Mouse (Mus musculus) myocyte (in vitro differentiated cells): Measurements from ENCODE around the gene Eif1. TPM values are rescaled to one million over a fixed set of nuclear protein-coding genes. Genes with fewer than 3 reads are reported as not detected.

ENCODE experiments used
- H3K27me3 ChIP-seq: one replicate; pipeline ENCODE4 v1.6.1; 2011; ENCODE audit not compliant: control insufficient read depth, insufficient read depth, insufficient read length
- H3K36me3 ChIP-seq: one replicate; pipeline ENCODE4 v1.6.1; 2011; ENCODE audit not compliant: control insufficient read depth, insufficient read depth
- H3K4me2 ChIP-seq: one replicate; pipeline ENCODE4 v1.6.1; 2011; ENCODE audit warnings: low read depth, control low read depth
- H3K4me3 ChIP-seq: one replicate; pipeline ENCODE4 v1.5.1; 2011; ENCODE audit warnings: mild to moderate bottlenecking, control low read depth, moderate library complexity
- H3K79me2 ChIP-seq: one replicate; pipeline ENCODE4 v1.6.1; 2011; ENCODE audit not compliant: control insufficient read depth, insufficient read depth
- H3ac ChIP-seq: one replicate; pipeline ENCODE4 v1.6.1; 2011; ENCODE audit not compliant: control insufficient read depth, insufficient read length
- CEBPB ChIP-seq: IDR thresholded peaks from 2 replicates; pipeline ENCODE4 v1.6.1; 2011; ENCODE audit warnings: mild to moderate bottlenecking, moderate library complexity; ENCODE audit not compliant: poor library complexity, insufficient read depth, severe bottlenecking
- E2F4 ChIP-seq: IDR thresholded peaks from one replicate; pipeline ENCODE4 v1.6.1; 2011; ENCODE audit warnings: mild to moderate bottlenecking, control low read depth, moderate library complexity; ENCODE audit not compliant: insufficient read depth
- MAX ChIP-seq: IDR thresholded peaks from one replicate; pipeline ENCODE4 v1.6.1; 2011; ENCODE audit warnings: low read depth, mild to moderate bottlenecking, control low read depth
- MYOD1 ChIP-seq, 3 experiments: IDR thresholded peaks; one replicate each; pipeline ENCODE4 v1.6.1; 2011; ENCODE audit warnings: control low read depth in 2 of 3, low read depth in 2 of 3, mild to moderate bottlenecking in 2 of 3, moderate library complexity in 1 of 3; ENCODE audit not compliant: insufficient read length in 2 of 3, control insufficient read depth in 1 of 3
- MYOG ChIP-seq, 3 experiments: IDR thresholded peaks; one replicate each; pipeline ENCODE4 v1.6.1; 2011; ENCODE audit warnings: control low read depth in 2 of 3, low read depth in 2 of 3, mild to moderate bottlenecking in 2 of 3; ENCODE audit not compliant: insufficient read length in 2 of 3, control insufficient read depth in 1 of 3, insufficient read depth in 1 of 3
- POLR2A ChIP-seq: IDR thresholded peaks from one replicate; pipeline ENCODE4 v1.6.1; 2011; ENCODE audit warnings: low read depth, mild to moderate bottlenecking, control low read depth, moderate library complexity; ENCODE audit not compliant: insufficient read length
- POLR2AphosphoS2 ChIP-seq: IDR thresholded peaks from one replicate; pipeline ENCODE4 v1.6.1; 2011; ENCODE audit warnings: low read depth, control low read depth; ENCODE audit not compliant: insufficient read length
- REST ChIP-seq: IDR thresholded peaks from one replicate; pipeline ENCODE4 v1.6.1; 2011; ENCODE audit warnings: mild to moderate bottlenecking, control low read depth, moderate library complexity; ENCODE audit not compliant: insufficient read depth, insufficient read length
- SRF ChIP-seq: IDR thresholded peaks from one replicate; pipeline ENCODE4 v1.6.1; 2011; ENCODE audit warnings: low read depth; ENCODE audit not compliant: control insufficient read depth, insufficient read length
- TCF12 ChIP-seq: IDR thresholded peaks from one replicate; pipeline ENCODE4 v1.6.1; 2011; ENCODE audit warnings: mild to moderate bottlenecking, control low read depth; ENCODE audit not compliant: poor library complexity, insufficient read depth, severe bottlenecking
- TCF3 ChIP-seq: IDR thresholded peaks from one replicate; pipeline ENCODE4 v1.6.1; 2011; ENCODE audit warnings: low read depth, control low read depth; ENCODE audit not compliant: insufficient read length
- USF1 ChIP-seq: IDR thresholded peaks from one replicate; pipeline ENCODE4 v1.6.1; 2011; ENCODE audit warnings: low read depth, mild to moderate bottlenecking, control low read depth, moderate library complexity
- polyA plus RNA-seq: library from polyadenylated mRNA; unstranded; fragments of >200 nt; fragmentation: generic; extraction: Trizol; gene quantifications from one replicate; pipeline ENCODE4 v1.2.1, GENCODE M21; 2012; ENCODE audit warnings: missing spikeins

The Eif1 gene
- polyA plus RNA-seq, 1 experiment, result 1,731 TPM

DNA sequence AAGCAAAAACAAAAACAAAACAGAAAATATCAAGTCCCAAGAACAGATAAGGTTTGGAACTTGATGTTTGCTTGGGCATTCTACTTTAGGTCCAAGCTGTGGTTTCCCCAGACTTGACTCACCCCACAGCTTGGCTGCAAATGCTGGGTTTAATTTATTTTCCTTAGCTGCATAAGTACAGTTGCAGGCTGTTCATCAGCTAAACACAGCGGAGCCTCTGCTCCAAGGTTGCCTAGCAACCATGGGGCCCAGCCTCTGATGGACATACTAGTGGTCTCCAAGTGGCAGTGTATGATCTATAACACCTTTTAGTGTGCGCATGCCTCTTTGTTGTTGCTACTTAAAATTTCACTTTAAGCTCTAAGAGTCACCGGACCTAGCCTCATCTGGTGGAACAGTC is 16.0 kb downstream of the Eif1 start:
- Histone ChIP-seq H3K27me3 (peaks cover 18% of the 10 kb centered on the region), H3K4me2 (no peak overlapping the region), H3K36me3 (no peaks in the 10 kb centered on the region), H3K4me3 (no peak overlapping the region), H3K79me2 (no peaks in the 10 kb centered on the region), H3ac (no peak overlapping the region)
- no peak for TF ChIP-seq MYOD1 (IDR thresholded peaks at IDR 0.05; ENCODE audit: control insufficient read depth in 1 of 3, insufficient read length in 2 of 3, low read depth in 2 of 3)
- TF ChIP-seq POLR2A, result no peak
- no peak for TF ChIP-seq TCF3
- no peak for TF ChIP-seq SRF
- no peak for TF ChIP-seq E2F4
- no peak for TF ChIP-seq MAX
- TF ChIP-seq TCF12, result no peak
- TF ChIP-seq USF1, result no peak
- TF ChIP-seq POLR2AphosphoS2, result no peak
- no peak for TF ChIP-seq MYOG (IDR thresholded peaks at IDR 0.05; ENCODE audit: control insufficient read depth in 1 of 3, insufficient read depth in 1 of 3, insufficient read length in 2 of 3, low read depth in 2 of 3)

DNA sequence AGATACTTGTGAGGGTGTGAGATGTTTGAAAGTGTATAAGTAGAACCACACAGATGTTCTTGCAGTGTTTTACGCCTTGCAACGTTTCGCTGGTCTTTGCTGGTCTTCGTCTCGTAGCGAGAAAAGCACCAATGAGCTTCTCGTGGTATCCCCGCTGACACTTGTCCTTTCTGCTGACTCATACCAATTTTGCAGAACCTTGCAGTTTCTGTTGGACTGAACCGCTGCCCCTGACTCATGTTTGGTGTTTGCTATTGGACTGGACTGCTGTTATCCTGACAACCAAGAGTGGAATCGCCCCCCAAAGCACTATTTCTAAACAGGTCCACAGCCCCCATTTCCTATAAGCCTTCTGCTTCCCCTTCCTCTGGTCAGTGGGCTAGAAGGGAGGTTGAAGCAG is 24.6 kb downstream of the Eif1 start:
- Histone ChIP-seq H3K79me2 (no peaks in the 10 kb centered on the region), H3ac (no peak overlapping the region), H3K4me3 (no peak overlapping the region), H3K27me3 (peaks cover 15% of the 10 kb centered on the region), H3K36me3 (no peaks in the 10 kb centered on the region), H3K4me2 (no peak overlapping the region)
- TF ChIP-seq TCF12 (no peak), POLR2A (no peak), MYOG (IDR thresholded peaks at IDR 0.05; ENCODE audit: control insufficient read depth in 1 of 3, insufficient read depth in 1 of 3, insufficient read length in 2 of 3, low read depth in 2 of 3) (no peak), MAX (no peak), MYOD1 (IDR thresholded peaks at IDR 0.05; ENCODE audit: control insufficient read depth in 1 of 3, insufficient read length in 2 of 3, low read depth in 2 of 3) (no peak), CEBPB (no peak), REST (no peak), E2F4 (no peak), TCF3 (no peak), USF1 (no peak), SRF (no peak), POLR2AphosphoS2 (no peak)

DNA sequence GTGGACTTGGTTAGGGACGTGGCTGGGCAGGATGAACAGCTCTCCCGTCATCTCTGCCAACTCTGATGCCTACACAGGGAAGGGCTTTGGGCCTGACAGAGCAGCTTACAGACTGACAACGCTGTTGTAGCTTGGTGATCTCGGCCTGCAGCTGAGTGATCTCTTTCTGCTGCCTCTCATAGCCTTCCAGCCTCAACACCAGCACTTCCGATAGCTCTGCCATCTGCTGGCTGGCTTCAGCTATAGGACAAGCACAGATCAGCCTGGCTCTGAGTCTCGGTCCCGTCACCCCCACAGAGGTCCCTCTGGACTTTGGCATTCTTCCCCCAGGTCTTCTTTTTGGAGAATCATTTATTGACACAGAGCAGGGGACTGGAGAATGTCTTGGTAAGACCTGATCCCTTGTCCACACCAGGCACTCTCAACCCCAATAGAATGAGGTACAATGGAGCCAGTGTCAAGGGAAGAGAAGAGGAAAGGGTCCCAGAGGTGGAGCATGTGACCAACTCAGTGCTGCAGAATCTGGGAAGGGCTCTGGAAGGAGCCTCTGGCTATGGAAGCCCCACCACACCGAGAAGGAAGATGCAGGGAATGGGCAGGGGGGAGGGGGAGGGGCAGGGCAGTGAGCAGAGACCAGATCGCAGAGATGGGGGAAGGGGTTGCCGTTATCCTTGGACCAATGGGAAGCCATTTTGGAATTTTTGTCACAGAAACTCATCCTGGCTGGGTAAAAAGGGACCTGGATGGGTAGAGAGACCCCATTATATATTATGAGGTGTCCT is 32.6 kb downstream of the Eif1 start:
- peaks cover 21% of the 10 kb centered on the region for H3K27me3 ChIP-seq
- H3K79me2 ChIP-seq, result no peaks in the 10 kb centered on the region
- no peak overlapping the region for H3ac ChIP-seq
- H3K36me3 ChIP-seq, result no peaks in the 10 kb centered on the region
- TF ChIP-seq POLR2AphosphoS2, result no peak
- no peak for TF ChIP-seq MAX
- no peak for TF ChIP-seq REST
- no peak for TF ChIP-seq MYOD1 (IDR thresholded peaks at IDR 0.05; ENCODE audit: control insufficient read depth in 1 of 3, insufficient read length in 2 of 3, low read depth in 2 of 3)
- no peak for TF ChIP-seq TCF12
- TF ChIP-seq USF1, result no peak
- no peak for TF ChIP-seq TCF3
- no peak overlapping the region for H3K4me2 ChIP-seq
- no peak overlapping the region for H3K4me3 ChIP-seq

DNA sequence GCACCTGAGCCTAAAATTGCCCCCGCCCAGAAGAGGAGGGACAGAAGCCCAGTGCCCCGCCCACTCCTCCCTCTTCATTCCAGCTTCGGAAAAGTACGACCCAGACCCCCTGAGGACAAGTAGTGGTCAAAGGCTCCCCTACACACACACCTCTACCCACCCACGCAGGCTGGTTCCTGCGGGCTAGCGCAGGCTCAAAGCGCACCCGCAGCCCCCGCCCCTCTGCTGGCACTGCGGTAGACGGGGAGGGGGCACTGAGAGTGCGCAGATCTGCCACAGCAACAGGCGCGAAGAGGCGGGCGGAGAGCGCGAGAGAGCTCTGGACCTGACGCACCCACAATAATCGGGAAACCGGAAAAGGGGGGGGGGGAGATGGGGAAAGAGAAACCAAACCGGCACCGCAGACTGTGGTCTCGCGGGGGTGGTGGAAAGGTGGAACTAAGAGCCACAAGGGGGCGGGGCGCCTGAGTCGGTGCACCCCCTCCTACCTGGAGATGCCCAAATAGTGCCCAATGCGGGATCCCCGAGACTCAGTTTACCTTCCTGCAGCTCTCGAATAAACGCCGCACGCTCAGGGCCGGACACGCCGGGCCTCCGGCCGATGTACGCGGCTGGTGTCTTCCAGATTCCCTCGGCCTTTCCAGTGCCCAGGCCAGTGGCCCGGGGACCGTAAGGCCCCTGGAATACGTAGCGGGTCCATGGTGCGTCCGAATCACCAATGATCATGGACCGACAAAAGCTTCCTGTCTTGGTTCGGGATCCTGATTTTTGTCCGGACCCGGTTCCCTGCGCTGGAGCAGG is 35.7 kb downstream of the Eif1 start:
- Histone ChIP-seq H3K27me3 (peaks cover 8% of the 10 kb centered on the region), H3K4me2 (peak overlapping the region; percentile 100), H3K79me2 (no peaks in the 10 kb centered on the region), H3ac (no peak overlapping the region), H3K36me3 (no peaks in the 10 kb centered on the region), H3K4me3 (peak overlapping the region; percentile 33)
- TF ChIP-seq MYOD1 (IDR thresholded peaks at IDR 0.05; ENCODE audit: control insufficient read depth in 1 of 3, insufficient read length in 2 of 3, low read depth in 2 of 3), result no peak
- no peak for TF ChIP-seq POLR2A
- no peak for TF ChIP-seq TCF3
- no peak for TF ChIP-seq MAX
- no peak for TF ChIP-seq CEBPB
